Mouse (Mus musculus) gastrocnemius, adult 8-10 months (tissue): Measurements from ENCODE around the gene Gli3. TPM values are rescaled to one million over a fixed set of nuclear protein-coding genes. Genes with fewer than 3 reads are reported as not detected.

Experiments
- DNase-seq, 2 experiments: peaks; one replicate each; pipeline ENCODE4 v3.0.0; 2022; ENCODE audit warnings: low spot score in 2 of 2
- total RNA-seq, 4 experiments: library from RNA; stranded (reverse); gene quantifications; 2 replicates each; pipeline ENCODE4 v1.2.4; 2022

Gli3 gene
- total RNA-seq, 4 experiments from 2014 or later: 0.70 to 0.99 (median 0.82) TPM

DNA sequence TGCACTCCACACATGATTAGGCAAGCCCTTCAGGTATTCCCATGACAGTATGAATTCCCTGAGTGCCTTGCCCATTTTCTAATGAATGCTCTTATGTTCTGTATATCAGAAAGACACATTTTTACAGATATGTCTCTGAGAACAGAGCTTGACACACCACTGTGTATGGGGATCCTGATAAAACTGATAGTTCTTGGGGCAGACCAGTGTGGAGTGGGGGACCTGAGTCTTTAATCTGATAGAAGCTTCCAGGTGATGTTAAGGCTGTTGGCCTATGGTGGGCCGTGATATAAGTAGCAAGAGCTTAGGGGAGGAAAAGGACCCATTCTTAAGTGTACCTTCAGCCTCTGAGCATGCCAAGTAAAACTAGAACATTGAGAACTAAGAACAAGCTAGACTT lies 178.5 kb downstream of the Gli3 start:
- no peak for DNase-seq

DNA sequence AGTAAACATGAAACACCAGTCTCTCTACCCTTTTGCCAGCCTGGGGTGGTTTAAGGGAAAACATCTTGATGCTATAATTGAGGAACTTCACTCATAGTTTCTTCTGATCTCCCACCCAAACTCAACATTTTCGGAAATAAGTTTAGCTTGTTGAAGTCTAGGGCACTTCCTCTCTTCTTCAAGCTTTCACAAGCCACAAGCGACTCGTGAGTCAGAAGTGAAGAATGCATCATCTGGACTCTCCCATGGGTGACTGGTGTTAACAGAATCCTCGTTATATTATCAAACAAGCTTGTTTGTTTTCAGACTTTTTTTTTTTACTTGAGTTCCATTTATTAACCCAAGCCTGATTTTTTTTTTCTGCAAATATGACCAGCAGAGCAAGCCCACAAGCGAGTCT lies 197.5 kb downstream of the Gli3 start:
- no peak for DNase-seq

DNA sequence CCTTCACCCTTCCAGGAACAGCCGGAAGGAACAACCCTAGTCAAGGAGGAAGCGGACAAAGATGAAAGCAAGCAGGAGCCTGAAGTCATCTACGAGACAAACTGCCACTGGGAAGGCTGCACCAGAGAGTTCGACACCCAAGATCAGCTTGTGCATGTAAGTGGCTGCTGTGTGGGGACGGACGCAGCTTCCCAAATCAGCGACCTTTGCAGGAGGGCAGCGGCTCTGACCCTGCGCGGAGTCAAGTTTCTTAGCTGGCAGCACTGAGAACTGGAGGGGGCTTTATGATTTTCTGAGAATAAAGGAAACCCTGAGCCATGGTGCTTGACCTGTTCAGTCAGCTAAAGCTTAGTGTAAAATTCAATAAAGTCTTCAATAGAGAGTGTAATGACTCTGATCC lies 199.3 kb downstream of the Gli3 start:
- DNase-seq: no peak

DNA sequence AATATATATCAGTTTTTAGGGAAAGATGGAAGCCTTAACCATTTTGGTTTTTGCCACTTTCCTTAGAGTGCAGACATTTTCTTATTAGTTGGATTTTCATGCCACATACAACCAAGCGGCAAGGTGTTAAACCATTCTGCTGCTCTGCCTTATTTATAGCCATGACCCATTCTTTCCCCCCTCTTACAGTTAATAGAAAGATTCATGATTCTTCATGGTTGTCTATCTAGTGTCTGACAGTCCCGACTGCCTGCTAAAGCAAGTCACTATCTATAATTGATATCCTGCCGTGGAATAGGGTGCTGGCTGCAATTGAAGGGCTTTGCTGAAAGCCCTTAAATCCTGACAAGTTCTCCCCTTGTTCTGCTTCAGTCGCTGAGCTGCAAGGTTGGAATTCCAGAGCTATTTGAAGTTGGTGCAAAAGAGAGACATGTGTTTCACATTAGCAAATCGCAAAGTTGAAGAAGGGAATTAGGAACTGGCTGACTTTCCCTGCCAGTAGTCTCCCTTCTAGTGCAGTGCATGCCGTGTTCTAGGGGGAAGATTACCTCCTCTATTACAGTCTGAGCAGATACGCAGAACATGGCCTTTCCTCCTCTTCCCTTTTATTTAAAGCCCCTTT lies 201.7 kb downstream of the Gli3 start:
- no peak for DNase-seq

DNA sequence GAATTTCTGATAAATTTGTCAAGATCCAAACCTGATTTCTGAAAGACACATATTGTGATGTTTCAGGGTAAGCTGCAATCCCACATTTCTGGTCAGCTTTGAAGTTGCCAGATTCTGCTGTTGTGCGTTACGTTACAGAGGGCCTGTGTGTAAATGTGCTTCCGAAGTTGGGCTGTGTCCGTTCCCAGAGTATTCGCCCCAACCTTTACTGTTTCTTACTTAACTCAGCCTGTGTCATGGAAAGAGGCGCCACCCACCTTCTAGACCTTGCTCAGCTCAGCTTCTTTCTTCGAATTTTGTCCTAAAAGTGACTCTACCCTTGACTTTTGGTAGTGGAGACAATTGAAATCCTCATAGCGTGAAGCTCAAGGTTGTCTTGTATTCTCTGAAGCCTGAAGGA lies 202.5 kb downstream of the Gli3 start:
- no peak for DNase-seq

DNA sequence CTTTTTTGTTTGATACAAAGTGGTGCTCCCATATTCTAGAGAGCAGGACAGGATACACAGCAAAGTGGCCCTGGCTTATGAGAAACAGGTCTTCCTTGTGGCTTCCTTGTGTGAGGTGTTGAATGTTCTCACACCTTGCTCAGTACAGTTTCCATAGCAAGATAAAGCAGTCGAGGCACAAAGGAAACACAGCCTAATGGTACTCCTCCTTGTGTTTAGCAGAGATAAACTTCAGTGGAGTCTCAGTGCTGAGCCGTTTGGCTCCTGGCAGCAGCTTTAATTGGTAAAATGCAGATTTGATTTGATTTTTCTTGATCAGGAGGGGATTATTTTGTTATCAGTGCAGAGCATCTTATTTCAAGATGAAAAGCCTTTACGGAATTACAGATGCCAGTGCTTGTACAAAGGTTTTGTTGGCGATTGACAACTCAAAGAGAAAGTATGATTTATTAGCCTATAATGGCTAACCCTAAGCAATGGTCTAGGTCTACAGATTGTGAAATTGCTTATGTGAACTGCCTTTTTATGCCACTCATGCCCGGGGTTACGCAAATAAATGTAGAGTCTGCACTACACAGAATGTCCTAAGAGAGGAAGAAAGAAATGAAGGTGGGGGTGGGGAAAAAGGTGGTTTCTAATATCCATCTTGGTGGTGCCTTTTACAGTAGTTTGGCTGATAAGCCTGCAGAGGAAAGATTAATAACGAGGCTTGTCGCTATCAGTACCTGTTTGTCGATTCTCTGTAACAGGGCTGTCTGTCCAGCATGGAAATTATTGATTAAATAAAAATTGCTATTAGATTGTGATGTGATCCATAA lies 207.3 kb downstream of the Gli3 start:
- no peak for DNase-seq

DNA sequence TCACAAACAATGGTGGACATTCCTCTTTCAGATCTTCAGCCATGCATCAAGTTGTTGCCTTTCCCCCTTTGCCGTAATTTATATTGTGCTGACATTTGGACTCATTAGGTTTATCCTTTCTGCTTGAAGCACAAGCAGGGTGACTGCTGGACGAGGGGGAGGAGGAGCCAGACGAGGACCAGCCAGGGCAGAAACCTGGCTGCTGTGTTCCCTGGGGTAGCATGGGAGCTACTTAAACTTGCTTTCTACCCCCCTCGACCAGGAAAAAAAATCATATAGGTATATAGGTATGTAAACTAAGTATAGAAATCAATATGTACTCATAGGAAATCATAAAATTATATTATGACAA lies 207.9 kb downstream of the Gli3 start:
- no peak for DNase-seq

DNA sequence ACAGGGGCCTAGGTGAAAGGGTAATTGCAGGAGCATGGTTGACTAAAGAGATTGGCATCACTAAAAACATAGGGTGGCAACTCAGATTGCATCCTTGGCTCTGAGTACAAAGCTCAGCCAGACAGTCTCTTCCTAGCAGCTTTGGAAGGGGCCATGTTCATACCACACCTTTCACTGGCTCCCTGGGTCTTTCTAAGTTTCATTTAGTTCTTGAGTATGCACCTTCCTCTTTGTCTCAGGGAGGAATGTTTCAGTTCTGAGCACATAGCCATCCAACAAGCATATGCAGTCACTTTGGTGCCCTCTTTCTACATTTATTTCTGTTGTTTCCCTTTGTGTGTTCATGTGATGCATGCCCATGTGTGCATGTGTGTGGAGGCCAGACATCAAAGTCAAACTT lies 212.4 kb downstream of the Gli3 start:
- no peak for DNase-seq

DNA sequence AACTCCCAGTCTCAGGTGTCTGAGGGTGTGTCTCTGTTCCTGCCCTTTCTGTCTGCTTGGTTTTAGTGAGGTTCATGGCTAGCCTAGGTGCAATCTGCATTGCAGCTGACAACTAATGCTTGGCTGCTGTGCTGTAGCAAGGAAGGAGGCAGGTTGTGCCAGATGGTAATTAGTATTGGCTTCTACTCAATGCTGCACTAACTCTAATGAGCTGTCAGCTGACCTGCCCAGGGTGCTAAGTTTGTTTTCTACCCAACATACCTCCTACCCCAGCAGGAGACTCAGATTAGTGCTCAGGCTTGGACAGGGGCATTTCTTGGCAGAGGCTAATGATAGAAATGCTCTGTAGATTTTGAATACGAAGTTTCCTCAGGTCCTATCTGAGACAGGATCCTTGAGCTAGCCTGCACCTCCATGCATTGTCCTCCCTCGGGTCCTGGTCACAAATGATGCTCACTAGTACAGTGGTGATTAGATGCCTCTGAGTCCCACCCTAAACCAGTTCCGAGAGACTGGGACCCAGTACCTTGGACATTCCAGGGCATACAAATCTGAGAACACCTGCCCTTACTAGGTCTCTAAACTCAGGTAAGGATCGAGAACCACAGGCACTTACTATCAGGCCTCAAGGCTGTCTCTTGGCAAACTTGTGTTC lies 214.2 kb downstream of the Gli3 start:
- no peak for DNase-seq

DNA sequence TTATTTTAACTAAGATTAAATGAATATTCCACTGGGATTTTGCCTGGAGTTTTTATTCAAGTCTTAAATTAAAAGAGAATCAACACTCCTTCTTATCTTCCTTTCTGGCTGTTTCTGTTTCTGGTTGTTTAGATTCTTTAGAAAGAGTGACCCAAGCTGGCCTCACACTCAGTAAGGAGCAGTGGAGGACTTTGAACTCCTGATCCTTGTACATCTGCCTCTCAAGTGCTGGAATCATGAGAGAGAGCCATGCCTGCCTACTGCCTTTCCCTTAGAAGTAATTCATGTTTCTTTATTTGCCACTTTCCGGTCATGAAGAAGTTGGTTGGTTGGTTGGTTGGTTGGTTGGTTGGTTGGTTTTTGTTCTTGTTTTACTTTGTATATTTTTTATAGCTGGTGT lies 218.5 kb downstream of the Gli3 start:
- no peak for DNase-seq

DNA sequence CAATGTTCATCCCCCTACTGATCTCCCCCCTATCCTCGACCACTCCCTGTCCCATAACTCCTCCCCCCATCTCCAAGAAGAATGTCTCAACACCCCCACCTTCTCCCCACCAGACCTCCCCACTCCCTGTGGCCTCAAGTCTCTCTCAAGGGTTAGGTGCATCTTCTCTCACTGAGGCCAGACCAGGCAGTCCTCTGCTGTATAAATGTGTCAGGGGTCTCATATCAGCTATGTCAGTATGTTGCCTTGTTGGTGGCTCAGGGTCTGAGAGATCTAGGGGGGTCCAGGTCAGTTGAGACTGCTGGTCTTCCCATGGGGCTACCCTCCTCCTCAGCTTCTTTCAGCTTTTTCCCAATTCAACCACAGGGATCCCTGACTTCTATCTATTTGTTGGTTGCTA lies 220.0 kb downstream of the Gli3 start:
- no peak for DNase-seq

DNA sequence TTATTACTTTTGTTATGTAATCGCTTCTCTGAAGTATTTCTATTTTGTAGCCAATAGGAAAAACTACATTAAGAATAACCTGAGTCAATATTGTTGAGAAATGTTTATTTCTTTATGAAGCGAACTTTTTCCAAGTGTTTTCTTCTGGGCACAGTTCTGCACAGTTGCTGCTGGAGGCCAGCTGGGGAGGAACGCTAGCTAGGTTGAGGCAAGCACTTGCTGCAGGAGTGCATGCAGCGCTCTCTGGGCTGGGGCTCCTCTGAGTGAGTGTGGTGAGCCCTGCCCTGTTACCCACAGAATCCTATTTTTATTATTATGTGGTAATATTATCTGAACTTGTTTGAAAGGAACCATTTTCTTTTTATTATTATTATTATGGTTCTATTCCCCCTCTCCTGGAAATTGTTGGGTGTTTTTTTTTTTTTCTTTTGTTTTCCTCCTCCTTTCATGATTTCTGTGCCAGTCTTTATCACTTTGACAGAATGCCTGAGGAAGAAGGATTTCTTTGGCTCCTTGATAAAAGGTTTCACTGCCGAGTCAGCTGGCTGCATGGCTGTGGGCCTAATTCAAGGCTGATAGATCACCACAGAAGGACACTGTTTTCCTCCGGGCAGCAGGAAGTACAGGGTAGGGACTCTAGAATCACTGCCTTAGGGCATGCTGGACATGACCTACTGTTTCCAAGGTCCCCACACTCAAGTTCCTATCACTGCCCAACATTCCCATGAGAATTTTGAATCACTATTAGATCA lies 225.2 kb downstream of the Gli3 start:
- DNase-seq: no peak

DNA sequence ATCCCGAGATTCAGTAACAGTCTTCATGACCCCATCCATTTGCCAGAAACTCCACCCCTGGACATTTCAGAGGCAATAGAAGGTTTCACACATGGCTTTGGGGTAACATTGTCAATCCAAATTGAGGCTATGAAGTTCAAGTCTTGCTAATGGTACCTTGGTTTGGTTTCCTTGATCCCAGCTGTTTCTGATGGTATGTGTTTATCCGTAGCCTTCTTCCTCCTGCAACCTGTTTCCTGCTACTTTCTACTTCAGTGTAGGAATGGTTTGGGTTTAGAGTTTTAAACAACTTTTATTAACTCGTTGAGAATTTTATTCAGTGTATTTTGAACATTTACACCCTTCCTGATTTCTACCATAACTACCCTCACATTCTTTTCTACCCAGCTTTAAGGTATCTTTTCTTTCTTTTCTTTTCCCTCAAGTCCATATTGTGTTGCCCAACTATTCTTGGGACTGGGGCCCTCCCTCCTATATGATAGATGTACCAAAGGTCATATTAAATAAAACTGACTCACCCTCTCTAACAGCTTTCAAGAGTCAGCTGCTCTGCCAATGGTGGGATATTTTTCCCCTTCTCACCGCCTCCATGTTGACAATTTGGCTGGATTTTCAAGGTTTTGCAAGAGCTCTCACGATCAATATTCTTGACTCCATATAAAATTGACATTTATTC lies 225.9 kb downstream of the Gli3 start:
- no peak for DNase-seq

DNA sequence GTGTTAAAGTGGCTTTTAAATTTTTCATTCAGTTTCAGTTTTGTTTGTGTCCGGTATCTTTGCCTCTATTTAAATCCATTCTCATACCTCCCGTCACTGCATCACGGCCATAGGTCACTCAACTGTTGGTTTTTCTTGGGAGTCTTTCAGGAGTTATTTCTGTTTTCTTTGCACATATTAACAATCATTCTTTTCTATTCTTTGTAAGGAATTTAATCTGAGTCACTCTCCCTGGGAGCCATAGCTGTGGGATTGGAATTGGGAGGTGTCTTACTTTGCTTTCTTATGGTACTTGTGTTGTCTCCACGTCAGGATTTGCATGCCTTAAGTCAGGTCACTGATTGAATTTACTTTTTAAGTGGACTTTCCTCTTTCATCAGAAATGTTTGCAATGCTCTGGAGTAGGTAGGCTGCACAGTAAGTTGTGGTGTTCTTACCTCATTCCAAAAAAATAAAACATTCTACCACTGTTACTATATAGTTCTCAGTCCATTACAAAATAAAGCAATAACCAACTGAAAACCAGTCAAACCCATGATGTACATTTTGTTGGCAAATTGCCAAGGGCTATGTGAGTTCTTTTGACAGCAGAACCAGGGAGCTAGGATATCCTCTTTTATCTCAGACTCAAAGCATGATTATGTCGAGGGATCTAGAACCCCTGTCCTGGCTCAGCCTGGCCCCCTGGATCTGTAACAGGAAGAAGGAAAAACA lies 228.9 kb downstream of the Gli3 start:
- no peak for DNase-seq

DNA sequence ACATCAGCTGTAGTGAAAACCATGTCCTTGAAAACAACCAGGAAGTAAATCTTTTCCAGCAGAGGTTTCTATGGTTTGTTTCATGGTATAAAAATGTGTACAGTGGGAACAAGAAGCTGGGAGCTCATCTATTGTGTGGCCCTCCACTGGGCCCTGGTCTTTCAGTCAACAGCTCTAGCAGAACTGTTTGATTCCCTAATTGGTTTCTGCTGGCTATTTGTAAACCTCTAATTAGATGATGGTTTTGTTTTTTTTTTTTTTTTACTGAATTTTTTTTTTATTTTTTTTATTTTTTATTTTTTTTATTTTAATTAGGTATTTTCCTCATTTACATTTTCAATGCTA lies 229.4 kb downstream of the Gli3 start:
- DNase-seq: no peak

DNA sequence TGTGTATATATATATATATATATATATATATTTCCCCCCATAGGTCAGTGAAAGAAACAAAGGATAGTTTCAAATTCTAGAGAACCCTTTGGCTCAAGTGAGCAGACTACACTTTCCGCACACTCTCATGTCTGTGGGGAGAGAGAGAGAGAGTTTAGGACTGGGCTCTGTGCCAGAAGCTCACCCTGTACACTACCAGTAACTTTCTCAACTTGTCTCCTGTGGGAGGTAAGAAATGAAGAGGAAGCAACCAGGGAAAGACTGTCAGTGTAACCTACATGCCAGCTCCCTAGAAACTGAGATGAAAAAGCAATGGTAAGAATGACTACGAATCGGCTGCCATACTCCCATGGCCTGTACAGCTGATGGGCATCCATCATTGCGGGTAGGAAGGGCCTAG lies 235.2 kb downstream of the Gli3 start:
- no peak for DNase-seq

DNA sequence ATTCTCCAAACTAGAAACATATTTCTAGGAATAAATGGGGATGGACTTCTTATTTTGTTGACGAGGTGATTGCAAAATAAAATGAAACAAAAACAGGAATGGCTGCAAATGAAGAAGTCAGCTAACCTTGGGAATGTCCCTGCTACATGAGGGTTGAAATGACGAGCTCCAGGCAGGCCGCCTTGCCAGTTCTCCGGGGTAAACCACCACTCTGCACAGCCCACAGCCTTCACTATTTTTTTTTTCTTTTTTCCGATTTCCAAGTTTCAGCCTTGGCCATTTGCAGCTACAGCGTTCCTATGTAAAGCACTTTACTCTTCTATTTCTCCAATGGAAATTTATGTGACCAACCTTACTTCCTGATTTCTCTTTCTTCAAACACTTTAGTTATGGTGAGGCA lies 236.1 kb downstream of the Gli3 start:
- DNase-seq: no peak

DNA sequence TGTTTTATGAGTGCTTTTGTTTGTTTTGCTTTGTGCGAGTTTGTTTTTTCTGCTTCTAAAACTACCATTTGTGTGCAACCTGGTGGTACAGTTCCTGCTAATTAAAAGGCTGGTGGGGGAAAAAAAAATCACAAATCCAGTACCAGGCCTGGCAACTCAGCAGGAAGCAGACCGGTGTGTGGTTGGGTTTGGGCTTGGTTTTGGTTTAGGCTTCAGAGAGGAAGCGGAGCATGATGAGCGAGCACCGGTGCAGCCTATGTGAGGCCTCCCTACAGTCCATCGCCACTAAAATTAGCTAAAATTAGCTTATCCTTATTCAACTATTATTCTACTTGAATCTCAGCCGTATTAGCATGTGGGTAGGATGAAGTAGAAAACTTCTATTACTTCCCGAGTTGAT lies 241.6 kb downstream of the Gli3 start:
- DNase-seq: no peak

DNA sequence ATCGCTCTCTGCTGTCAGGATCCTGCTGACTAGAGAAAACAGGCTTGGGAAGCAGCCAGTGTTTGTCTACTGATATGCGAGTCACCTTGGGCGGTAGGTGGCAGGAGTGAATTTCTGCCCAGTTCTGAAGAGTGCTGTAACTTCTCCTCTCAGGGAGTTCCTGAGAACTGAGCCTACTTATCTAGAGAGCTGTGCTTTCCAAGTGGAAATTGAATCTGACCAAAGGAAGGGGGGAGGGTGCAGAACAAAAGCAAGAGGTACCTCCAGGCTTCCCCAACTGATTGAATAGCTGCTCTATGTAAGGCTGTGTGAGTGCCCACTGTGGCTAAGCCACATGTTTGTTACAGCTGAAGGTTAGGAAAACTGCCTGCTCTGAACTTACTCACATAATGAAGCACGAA lies 244.4 kb downstream of the Gli3 start:
- no peak for DNase-seq

DNA sequence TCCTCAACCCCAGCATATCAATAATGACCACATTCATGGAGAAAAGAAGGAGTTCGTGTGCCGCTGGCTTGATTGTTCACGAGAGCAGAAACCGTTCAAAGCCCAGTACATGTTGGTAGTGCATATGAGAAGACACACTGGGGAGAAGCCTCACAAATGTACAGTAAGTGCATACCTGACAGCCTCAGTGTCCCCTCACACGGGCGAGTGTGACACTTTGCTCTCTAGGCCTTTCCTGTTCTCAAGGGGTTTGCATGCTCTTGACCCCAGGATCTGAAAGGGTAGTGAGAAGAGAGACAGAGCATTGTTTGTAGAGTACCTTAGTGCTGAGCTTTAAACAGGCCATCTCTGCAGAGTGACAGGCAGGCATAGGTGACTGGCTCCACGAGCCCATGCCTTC lies 250.5 kb downstream of the Gli3 start:
- no peak for DNase-seq

DNA sequence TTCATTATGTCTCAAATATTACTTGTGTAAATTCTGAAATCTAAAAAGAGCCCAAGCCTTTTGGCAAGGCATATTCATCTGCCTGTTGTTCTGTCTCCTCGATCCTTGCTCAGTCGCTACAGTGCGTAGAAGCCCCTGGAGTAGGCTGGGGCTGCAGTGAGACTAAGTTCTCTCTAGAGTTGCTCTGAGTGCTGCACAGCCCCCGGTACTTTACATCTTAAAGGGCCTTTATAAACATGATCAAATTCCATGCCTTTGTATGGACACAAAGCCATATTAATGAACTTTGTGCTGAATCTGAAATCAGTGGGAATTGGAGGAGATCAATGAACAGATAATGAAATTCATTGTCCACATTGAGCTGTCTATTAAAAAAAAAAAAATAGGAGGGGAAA lies 251.3 kb downstream of the Gli3 start:
- no peak for DNase-seq
